Mouse (Mus musculus) spleen, postnatal 4 days (tissue): Measurements from ENCODE around the gene Jtb.
A peak's percentile ranks its signal among the peaks of the same experiment; 100 is the strongest.
"Not testable (repeated sequence)": the region's sequence is repeated elsewhere in the genome, so short reads cannot be mapped to it uniquely, and the experiment has no call there.

Source experiments
- DNase-seq, 2 experiments: peaks; one replicate each; pipeline ENCODE4 v3.0.0; 2022; ENCODE audit warnings: low spot score in 2 of 2

Gene Jtb

GRCm38 (mm10) chr3:90222941-90223340, 8.5 kb upstream of the Jtb start:
- no peak for DNase-seq

GRCm38 (mm10) chr3:90224331-90224730, 7.1 kb upstream of the Jtb start:
- no peak for DNase-seq

- DNase-seq, result no peak
Observed at GRCm38 (mm10) chr3:90231075-90231474, 322 bp upstream of the Jtb start.

- no peak for DNase-seq
Observed at GRCm38 (mm10) chr3:90241251-90241650, 9.9 kb downstream of the Jtb start.

GRCm38 (mm10) chr3:90241669-90242358, 10.4 kb downstream of the Jtb start:
- no peak for DNase-seq

GRCm38 (mm10) chr3:90242984-90243775, 11.8 kb downstream of the Jtb start, which contains the start of gene Creb3l4:
Creb3l4 (minus strand) TSS chr3:90243512.
- no peak for DNase-seq

GRCm38 (mm10) chr3:90245406-90245805, 14.0 kb downstream of the Jtb start:
- no peak for DNase-seq

- no peak for DNase-seq
Observed at GRCm38 (mm10) chr3:90247630-90247959, 16.2 kb downstream of the Jtb start.

- DNase-seq, result peak; percentile 84 to 90
Observed at GRCm38 (mm10) chr3:90247960-90248745, 16.8 kb downstream of the Jtb start, which contains the start of gene Slc39a1. Slc39a1 (plus strand) TSS chr3:90248172.

- no peak for DNase-seq
Observed at GRCm38 (mm10) chr3:90248746-90249100, 17.3 kb downstream of the Jtb start.

GRCm38 (mm10) chr3:90250791-90251190, 19.4 kb downstream of the Jtb start:
- no peak for DNase-seq

GRCm38 (mm10) chr3:90251731-90252226, 20.4 kb downstream of the Jtb start:
- not testable (repeated sequence) for DNase-seq

- DNase-seq, result not testable (repeated sequence)
Observed at GRCm38 (mm10) chr3:90252659-90253058, 21.3 kb downstream of the Jtb start.

- DNase-seq, result not testable (repeated sequence)
Observed at GRCm38 (mm10) chr3:90253174-90253573, 21.8 kb downstream of the Jtb start.

- DNase-seq, result peak; percentile 92 to 94
Observed at GRCm38 (mm10) chr3:90253653-90254418, 22.4 kb downstream of the Jtb start, which contains the start of gene Crtc2. Crtc2 (plus strand) TSS chr3:90254163.

- DNase-seq, result no peak
Observed at GRCm38 (mm10) chr3:90254419-90255193, 23.2 kb downstream of the Jtb start.

GRCm38 (mm10) chr3:90255194-90255565, 23.8 kb downstream of the Jtb start:
- no peak for DNase-seq

- DNase-seq, result no peak
Observed at GRCm38 (mm10) chr3:90255784-90256353, 24.5 kb downstream of the Jtb start.

- DNase-seq, result no peak
Observed at GRCm38 (mm10) chr3:90256731-90257530, 25.5 kb downstream of the Jtb start.
